Mouse (Mus musculus) thymus, postnatal 14 days (tissue): Measurements from ENCODE around the gene Tmem198.
A peak's percentile ranks its signal among the peaks of the same experiment; 100 is the strongest.

Experiments used
- DNase-seq: peaks from one replicate; pipeline ENCODE4 v3.0.0; 2021

Gene Tmem198

GRCm38 (mm10) chr1:75455948-75456347 lies 23.4 kb upstream of the Tmem198 start:
- DNase-seq: no peak

- DNase-seq: no peak
These were observed 22.4 kb upstream of the Tmem198 start for GRCm38 (mm10) chr1:75456746-75457564.

GRCm38 (mm10) chr1:75457710-75458024 lies 21.7 kb upstream of the Tmem198 start:
- no peak for DNase-seq

GRCm38 (mm10) chr1:75458025-75458788 lies 21.1 kb upstream of the Tmem198 start:
- DNase-seq: no peak

- DNase-seq: no peak
These were observed 20.3 kb upstream of the Tmem198 start for GRCm38 (mm10) chr1:75458789-75459684.

GRCm38 (mm10) chr1:75460297-75460696 lies 19.0 kb upstream of the Tmem198 start:
- DNase-seq: no peak

- no peak for DNase-seq
These were observed 16.7 kb upstream of the Tmem198 start for GRCm38 (mm10) chr1:75462636-75463035.

GRCm38 (mm10) chr1:75463652-75464204 lies 15.6 kb upstream of the Tmem198 start:
- no peak for DNase-seq

GRCm38 (mm10) chr1:75467215-75467927 lies 12.0 kb upstream of the Tmem198 start:
- DNase-seq: peak; percentile 69

GRCm38 (mm10) chr1:75469287-75469825 lies 10.0 kb upstream of the Tmem198 start:
- no peak for DNase-seq

- no peak for DNase-seq
These were observed 2.9 kb upstream of the Tmem198 start for GRCm38 (mm10) chr1:75476441-75476840.

- DNase-seq: peak; percentile 81
These were observed 1.9 kb upstream of the Tmem198 start for GRCm38 (mm10) chr1:75477264-75477965.

- DNase-seq: no peak
These were observed 1.4 kb upstream of the Tmem198 start for GRCm38 (mm10) chr1:75477966-75478290.

GRCm38 (mm10) chr1:75478497-75478896 lies 835 bp upstream of the Tmem198 start:
- DNase-seq: peak; percentile 32

- DNase-seq: no peak
These were observed 280 bp downstream of the Tmem198 start for GRCm38 (mm10) chr1:75479635-75479989.

- DNase-seq: no peak
These were observed 704 bp downstream of the Tmem198 start for GRCm38 (mm10) chr1:75480036-75480435.

- DNase-seq: no peak
These were observed 1.4 kb downstream of the Tmem198 start for GRCm38 (mm10) chr1:75480735-75481134.

- no peak for DNase-seq
These were observed 7.2 kb downstream of the Tmem198 start for GRCm38 (mm10) chr1:75486561-75486960.

- no peak for DNase-seq
These were observed 7.7 kb downstream of the Tmem198 start for GRCm38 (mm10) chr1:75487040-75487404.

GRCm38 (mm10) chr1:75487405-75488161 lies 8.3 kb downstream of the Tmem198 start:
- peak; percentile 80 for DNase-seq
